Mouse (Mus musculus): ENCODE measurements around the gene Gm9046. TPM values are rescaled to one million over a fixed set of nuclear protein-coding genes. Genes with fewer than 3 reads are reported as not detected.

The Gm9046 gene
- not detected for total RNA-seq (2023)

GRCm38 (mm10) chr10:118343155-118343554 lies at the start of gene Gm9046:
Gm9046 (minus strand) TSS chr10:118343255.

GRCm38 (mm10) chr10:118354005-118354404 lies 10.9 kb upstream of the Gm9046 start, which contains the start of gene Gm9049:
Gm9049 (minus strand) TSS chr10:118354105.

GRCm38 (mm10) chr10:118348579-118348978 lies 5.5 kb upstream of the Gm9046 start, which contains the start of gene Gm9048:
Gm9048 (minus strand) TSS chr10:118348679.

GRCm38 (mm10) chr10:118337731-118338130 lies 5.3 kb downstream of the Gm9046 start, which contains the start of gene Gm9045:
Gm9045 (minus strand) TSS chr10:118337831.

GRCm38 (mm10) chr10:118332308-118332707 lies 10.7 kb downstream of the Gm9046 start, which contains the start of gene Gm9044:
Gm9044 (minus strand) TSS chr10:118332408.

GRCm38 (mm10) chr10:118326869-118327268 lies 16.2 kb downstream of the Gm9046 start, which contains the start of gene Gm9040:
Gm9040 (minus strand) TSS chr10:118326969.

GRCm38 (mm10) chr10:118294938-118295337 lies 48.1 kb downstream of the Gm9046 start, which contains the start of gene Iltifb:
Iltifb (minus strand) TSS chr10:118295038.

Other genes with a start within 250 kb of the Gm9046 start
- gene Mdm1, start 201.4 kb downstream of the Gm9046 start, total RNA-seq (2023) = 7.3 TPM
- gene Il22, start 138.3 kb downstream of the Gm9046 start, total RNA-seq (2023) = not detected
- gene Gm32717, start 102.5 kb downstream of the Gm9046 start, total RNA-seq (2023) = 1.1 TPM
- 1.1 TPM for gene Gm32802, start 84.6 kb downstream of the Gm9046 start, total RNA-seq (2023)
- not detected for gene Iltifb, start 48.2 kb downstream of the Gm9046 start, total RNA-seq (2023)
- not detected for gene Gm9040, start 16.3 kb downstream of the Gm9046 start, total RNA-seq (2023)
- not detected for gene Gm9044, start 10.8 kb downstream of the Gm9046 start, total RNA-seq (2023)
- gene Gm9045, start 5.4 kb downstream of the Gm9046 start, total RNA-seq (2023) = not detected
- gene Gm9048, start 5.4 kb upstream of the Gm9046 start, total RNA-seq (2023) = not detected
- not detected for gene Gm9049, start 10.8 kb upstream of the Gm9046 start, total RNA-seq (2023)
- gene Ifng, start 97.8 kb upstream of the Gm9046 start, total RNA-seq (2023) = 4.9 TPM

Measured in CD8-positive naive resting alpha-beta T cell, adult 57 days (primary cell).